ENCODE assay signal across 24 mouse cellular contexts in genomic region chr6:14407754-14408153, GRCm38 (mm10).
DNase-seq lines count a peak whose midpoint lies in the region; ATAC-seq and TF ChIP-seq lines count a peak whose summit lies in the region.
"Had no signal": no experiment of that assay in that cellular context is flagged by ENCODE, and none has a peak within 500 bp of the region (broad histone marks: within the 10 kb centered on the region; RNA-seq: fewer than 3 reads in every experiment).

No protein-coding gene starts in this region.

- no peak for DNase-seq in neural tube, embryonic 11.5 days (ENCODE audit: low spot score)
- peak; percentile 6 for DNase-seq in brain, embryonic 14.5 days (ENCODE audit: low read depth)
- DNase-seq in heart, adult 2 months = no peak
- DNase-seq in cerebellum, postnatal 25 days = no peak
- DNase-seq: adrenal gland, adult 2 months; adrenal gland, postnatal 10 days; adrenal gland, postnatal 25 days; cerebellum, adult 11-12 months; cerebellum, adult 2 months; cerebellum, adult 9-10 months; cerebellum, postnatal 10 days; cerebellum, postnatal 36 days; embryo, embryonic 11 days had no signal

- no peak for TF ChIP-seq EP300 in heart, adult 2 months (IDR thresholded peaks at IDR 0.05; ENCODE audit: insufficient read depth, low read depth, low read length)

- H3K4me2 ChIP-seq in neural tube, embryonic 11.5 days (ENCODE audit: low read depth) = no peak overlapping the region
- H3K4me2 ChIP-seq in neural tube, embryonic 15.5 days = no peak overlapping the region
- H3K4me2 ChIP-seq in intestine, embryonic 15.5 days (replicated peaks) = no peak overlapping the region
- H3K4me2 ChIP-seq in intestine, postnatal 0 days (replicated peaks; ENCODE audit: low read depth) = no peak overlapping the region
- H3K4me2 ChIP-seq in midbrain, embryonic 16.5 days (ENCODE audit: low read length) = no peak overlapping the region
- H3K4me2 ChIP-seq: embryonic facial prominence, embryonic 13.5 days; embryonic facial prominence, embryonic 15.5 days; forebrain, embryonic 12.5 days had no signal

- H3K27me3 ChIP-seq in neural tube, embryonic 11.5 days (ENCODE audit: control insufficient read depth, insufficient read depth, low read length) = no peaks in the 10 kb centered on the region
- H3K27me3 ChIP-seq in neural tube, embryonic 15.5 days (replicated peaks) = no peaks in the 10 kb centered on the region
- H3K27me3 ChIP-seq in intestine, embryonic 15.5 days (replicated peaks) = no peaks in the 10 kb centered on the region
- H3K27me3 ChIP-seq in intestine, postnatal 0 days (replicated peaks; ENCODE audit: control insufficient read depth, insufficient read depth, low read length) = no peaks in the 10 kb centered on the region
- H3K27me3 ChIP-seq in heart, adult 2 months (ENCODE audit: control insufficient read depth, insufficient read depth, low read length) = no peaks in the 10 kb centered on the region
- H3K27me3 ChIP-seq in midbrain, embryonic 16.5 days (ENCODE audit: control insufficient read depth, insufficient read depth, low read depth, low read length) = no peaks in the 10 kb centered on the region
- H3K27me3 ChIP-seq: embryonic facial prominence, embryonic 13.5 days; embryonic facial prominence, embryonic 15.5 days; forebrain, embryonic 12.5 days had no signal

- H3K27ac ChIP-seq in neural tube, embryonic 11.5 days (ENCODE audit: low read depth, low read length) = no peak overlapping the region
- no peak overlapping the region for H3K27ac ChIP-seq in neural tube, embryonic 15.5 days (replicated peaks)
- no peak overlapping the region for H3K27ac ChIP-seq in intestine, embryonic 15.5 days
- H3K27ac ChIP-seq in intestine, postnatal 0 days (ENCODE audit: low read depth, low read length) = no peak overlapping the region
- no peak overlapping the region for H3K27ac ChIP-seq in heart, adult 2 months
- H3K27ac ChIP-seq in midbrain, embryonic 16.5 days (ENCODE audit: low read length) = no peak overlapping the region
- H3K27ac ChIP-seq: embryonic facial prominence, embryonic 13.5 days; embryonic facial prominence, embryonic 15.5 days; forebrain, embryonic 10.5 days; forebrain, embryonic 12.5 days had no signal

- no peaks in the 10 kb centered on the region for H3K4me1 ChIP-seq in neural tube, embryonic 11.5 days (ENCODE audit: control insufficient read depth, insufficient read depth, low read length)
- H3K4me1 ChIP-seq in neural tube, embryonic 15.5 days = peaks cover 3% of the 10 kb centered on the region; the same call in 1 of the 2 replicates
- H3K4me1 ChIP-seq in intestine, embryonic 15.5 days (replicated peaks) = no peaks in the 10 kb centered on the region
- no peaks in the 10 kb centered on the region for H3K4me1 ChIP-seq in intestine, postnatal 0 days (replicated peaks; ENCODE audit: control insufficient read depth, insufficient read depth, low read length)
- H3K4me1 ChIP-seq in heart, adult 2 months (ENCODE audit: control insufficient read depth, insufficient read depth, low read length) = no peaks in the 10 kb centered on the region
- no peaks in the 10 kb centered on the region for H3K4me1 ChIP-seq in midbrain, embryonic 16.5 days (ENCODE audit: control insufficient read depth, insufficient read depth, low read length)
- H3K4me1 ChIP-seq: embryonic facial prominence, embryonic 13.5 days; embryonic facial prominence, embryonic 15.5 days; forebrain, embryonic 10.5 days; forebrain, embryonic 12.5 days had no signal

- H3K9me3 ChIP-seq in neural tube, embryonic 11.5 days (ENCODE audit: control insufficient read depth, low read length) = no peaks in the 10 kb centered on the region
- no peaks in the 10 kb centered on the region for H3K9me3 ChIP-seq in neural tube, embryonic 15.5 days (replicated peaks)
- H3K9me3 ChIP-seq in intestine, embryonic 15.5 days = no peaks in the 10 kb centered on the region
- H3K9me3 ChIP-seq in intestine, postnatal 0 days (ENCODE audit: control insufficient read depth) = no peaks in the 10 kb centered on the region
- H3K9me3 ChIP-seq in midbrain, embryonic 16.5 days (replicated peaks; ENCODE audit: control insufficient read depth, low read length, poor library complexity, severe bottlenecking) = no peaks in the 10 kb centered on the region
- H3K9me3 ChIP-seq: embryonic facial prominence, embryonic 13.5 days; embryonic facial prominence, embryonic 15.5 days; forebrain, embryonic 10.5 days; forebrain, embryonic 12.5 days had no signal

- TF ChIP-seq CTCF in brain, embryonic 14.5 days (IDR thresholded peaks at IDR 0.05; ENCODE audit: borderline replicate concordance, extremely low read depth, insufficient read depth, insufficient read length) = no peak
- no peak for TF ChIP-seq CTCF in intestine, postnatal 0 days (IDR thresholded peaks at IDR 0.05; ENCODE audit: low read depth)
- TF ChIP-seq CTCF in heart, adult 2 months (IDR thresholded peaks at IDR 0.05) = no peak

- H3K9ac ChIP-seq in neural tube, embryonic 11.5 days (ENCODE audit: low read length) = no peak overlapping the region
- H3K9ac ChIP-seq in neural tube, embryonic 15.5 days (replicated peaks) = no peak overlapping the region
- H3K9ac ChIP-seq in intestine, embryonic 15.5 days = no peak overlapping the region
- no peak overlapping the region for H3K9ac ChIP-seq in intestine, postnatal 0 days (ENCODE audit: low read depth, low read length)
- H3K9ac ChIP-seq in heart, adult 2 months (ENCODE audit: low read depth, low read length) = no peak overlapping the region
- no peak overlapping the region for H3K9ac ChIP-seq in midbrain, embryonic 16.5 days (ENCODE audit: low read depth, low read length)
- H3K9ac ChIP-seq: embryonic facial prominence, embryonic 13.5 days; embryonic facial prominence, embryonic 15.5 days; forebrain, embryonic 12.5 days had no signal

- 69% methylated on average over 1 of the region's 1 CpGs for WGBS in neural tube, embryonic 11.5 days
- 79% methylated on average over 1 of the region's 1 CpGs for WGBS in neural tube, embryonic 15.5 days
- 55% methylated on average over 1 of the region's 1 CpGs for WGBS in intestine, embryonic 15.5 days
- WGBS in intestine, postnatal 0 days = 37% methylated on average over 1 of the region's 1 CpGs
- 76% methylated on average over 1 of the region's 1 CpGs for WGBS in heart, adult 2 months
- WGBS in midbrain, embryonic 16.5 days = 74% methylated on average over 1 of the region's 1 CpGs

- H3K36me3 ChIP-seq in neural tube, embryonic 11.5 days (ENCODE audit: control insufficient read depth, insufficient read depth, low read length) = no peaks in the 10 kb centered on the region
- no peaks in the 10 kb centered on the region for H3K36me3 ChIP-seq in neural tube, embryonic 15.5 days
- H3K36me3 ChIP-seq in intestine, embryonic 15.5 days = no peaks in the 10 kb centered on the region
- H3K36me3 ChIP-seq in intestine, postnatal 0 days (ENCODE audit: control insufficient read depth, insufficient read depth) = no peaks in the 10 kb centered on the region
- H3K36me3 ChIP-seq in heart, adult 2 months (ENCODE audit: control insufficient read depth, insufficient read depth, low read length) = no peaks in the 10 kb centered on the region
- no peaks in the 10 kb centered on the region for H3K36me3 ChIP-seq in midbrain, embryonic 16.5 days (ENCODE audit: control insufficient read depth, insufficient read depth, low read length)
- H3K36me3 ChIP-seq: embryonic facial prominence, embryonic 13.5 days; embryonic facial prominence, embryonic 15.5 days; forebrain, embryonic 10.5 days; forebrain, embryonic 12.5 days had no signal

- ATAC-seq in neural tube, embryonic 11.5 days (ENCODE audit: insufficient read depth, low FRiP score, low TSS enrichment) = 0 out of 2 replicates have a peak, but pooled peaks have one; percentile 26
- no peak for ATAC-seq in neural tube, embryonic 15.5 days (ENCODE audit: low FRiP score)
- peak; percentile 92 for ATAC-seq in intestine, embryonic 15.5 days
- ATAC-seq in intestine, postnatal 0 days = peak; percentile 75
- no peak for ATAC-seq in midbrain, embryonic 16.5 days
- ATAC-seq: forebrain, embryonic 14.5 days; forebrain, embryonic 16.5 days had no signal

- H3K4me3 ChIP-seq in neural tube, embryonic 11.5 days (ENCODE audit: low read depth, low read length) = no peak overlapping the region
- H3K4me3 ChIP-seq in neural tube, embryonic 15.5 days (replicated peaks) = no peak overlapping the region
- no peak overlapping the region for H3K4me3 ChIP-seq in intestine, embryonic 15.5 days (replicated peaks)
- H3K4me3 ChIP-seq in intestine, postnatal 0 days (ENCODE audit: low read depth, low read length) = no peak overlapping the region
- no peak overlapping the region for H3K4me3 ChIP-seq in heart, adult 2 months
- H3K4me3 ChIP-seq in midbrain, embryonic 16.5 days (ENCODE audit: low read depth, low read length) = no peak overlapping the region
- H3K4me3 ChIP-seq: embryonic facial prominence, embryonic 13.5 days; embryonic facial prominence, embryonic 15.5 days; erythroblast, embryonic 14.5 days; forebrain, embryonic 10.5 days; forebrain, embryonic 12.5 days had no signal

- intact Hi-C loops in heart, adult 2 months (cut with DNase I) = no loop called here

- H3K79me2 ChIP-seq in heart, adult 2 months (replicated peaks; ENCODE audit: control insufficient read depth, insufficient read depth, low read length) = no peaks in the 10 kb centered on the region

- no peak for TF ChIP-seq POLR2A in brain, embryonic 14.5 days (IDR thresholded peaks at IDR 0.05; ENCODE audit: borderline replicate concordance, extremely low read depth, insufficient read depth, insufficient read length, poor library complexity, severe bottlenecking)
- no peak for TF ChIP-seq POLR2A in heart, adult 2 months (IDR thresholded peaks at IDR 0.05; ENCODE audit: insufficient read depth, low read depth, low read length)

Comparison
In these comparisons a context has a peak if more than half of its experiments do, and no peak if none do; other contexts are left out.
1. ATAC-seq: peak in neural tube, embryonic 11.5 days (single experiment), intestine, embryonic 15.5 days (single experiment) and intestine, postnatal 0 days (single experiment); none in neural tube, embryonic 15.5 days (single experiment) and midbrain, embryonic 16.5 days (single experiment).